26 mouse cellular contexts compared by ENCODE assay signal in genomic region chr9:97311614-97312013, GRCm38 (mm10). TPM values are rescaled to one million over a fixed set of nuclear protein-coding genes. Genes with fewer than 3 reads are reported as not detected.
"Had no signal": no experiment of that assay in that cellular context is flagged by ENCODE, and none has a peak within 500 bp of the region (broad histone marks: within the 10 kb centered on the region; RNA-seq: fewer than 3 reads in every experiment).

No protein-coding gene starts in this region.

- DNase-seq: kidney, adult 2 months; kidney, postnatal 14 days; lung, embryonic 14.5 days; lung, postnatal 10 days; retina, postnatal 1 day; right cerebral cortex, postnatal 4 days; spleen, adult 18-20 months; thymus, adult 18-20 months; thymus, postnatal 14 days had no signal

- H3K27me3 ChIP-seq: kidney, embryonic 15.5 days; liver, embryonic 15.5 days; megakaryocyte, embryonic 14.5 days; midbrain, embryonic 15.5 days; neural tube, embryonic 13.5 days had no signal

- ATAC-seq: midbrain, embryonic 15.5 days had no signal

- H3K4me3 ChIP-seq: kidney, embryonic 15.5 days; limb, embryonic 10.5 days; liver, embryonic 15.5 days; megakaryocyte, embryonic 14.5 days; midbrain, embryonic 15.5 days; neural tube, embryonic 13.5 days had no signal

- H3K4me2 ChIP-seq: kidney, embryonic 15.5 days; liver, embryonic 11.5 days; liver, embryonic 15.5 days; lung, embryonic 14.5 days; midbrain, embryonic 11.5 days; midbrain, embryonic 15.5 days; neural tube, embryonic 13.5 days had no signal

- H3K9me3 ChIP-seq: kidney, embryonic 15.5 days; limb, embryonic 10.5 days; liver, embryonic 15.5 days; midbrain, embryonic 15.5 days; neural tube, embryonic 13.5 days had no signal

- H3K4me1 ChIP-seq: kidney, embryonic 15.5 days; liver, embryonic 15.5 days; megakaryocyte, embryonic 14.5 days; midbrain, embryonic 15.5 days; neural tube, embryonic 13.5 days had no signal

- H3K9ac ChIP-seq: kidney, embryonic 15.5 days; liver, embryonic 15.5 days; lung, embryonic 14.5 days; midbrain, embryonic 15.5 days; neural tube, embryonic 13.5 days had no signal

- H3K36me3 ChIP-seq: kidney, embryonic 15.5 days; limb, embryonic 10.5 days; liver, embryonic 15.5 days; midbrain, embryonic 15.5 days; neural tube, embryonic 13.5 days had no signal

- H3K27ac ChIP-seq: kidney, embryonic 15.5 days; limb, embryonic 10.5 days; liver, embryonic 15.5 days; macrophage; midbrain, embryonic 15.5 days; neural tube, embryonic 13.5 days had no signal

RNA-seq across cellular contexts. Expression of gene Trim42, which starts 58.1 kb away (rescaled TPM):
- total RNA-seq: layer of hippocampus, adult 8-10 months; left cerebral cortex, adult 18-20 months; left cerebral cortex, postnatal 14 days; monocyte, adult 5-6 weeks had no signal
- polyA plus RNA-seq: kidney, adult 2 months; kidney, embryonic 15.5 days; large intestine, adult 2 months; limb, embryonic 10.5 days; limb, embryonic 14.5 days; liver, embryonic 11.5 days; liver, embryonic 15.5 days; lung, embryonic 14.5 days; macrophage; midbrain, embryonic 11.5 days; midbrain, embryonic 15.5 days; neural tube, embryonic 13.5 days; stomach, embryonic 16.5 days; urinary bladder, adult 2 months had no signal
